Mouse (Mus musculus) 3T3-L1 (cell line): Measurements from ENCODE around the gene Efcab6.
A peak's percentile ranks its signal among the peaks of the same experiment; 100 is the strongest.

ENCODE experiments used
- DNase-seq: peaks from one replicate; pipeline ENCODE4 v3.0.0-alpha.2; 2015; ENCODE audit warnings: low read depth, low spot score

Gene Efcab6

DNA sequence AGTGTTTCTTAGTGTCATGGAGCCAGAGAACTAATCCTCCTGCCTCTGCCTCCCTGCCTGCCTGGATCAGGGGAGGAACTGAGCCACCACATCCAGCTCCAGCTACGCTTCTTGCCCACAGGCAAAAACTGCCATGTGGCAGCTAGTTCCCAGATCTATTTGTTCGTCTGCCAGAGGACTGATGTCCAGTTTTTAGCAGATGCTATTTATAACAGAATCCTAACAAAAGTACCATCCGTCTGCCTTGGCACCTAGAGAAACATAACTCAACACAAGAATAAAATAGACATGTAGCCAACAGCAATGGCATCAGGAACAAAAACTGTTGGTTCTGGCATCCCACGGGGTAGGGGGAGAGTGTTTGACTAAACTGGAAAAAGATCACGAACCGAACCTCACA, 6.3 kb downstream of the Efcab6 start:
- no peak for DNase-seq

DNA sequence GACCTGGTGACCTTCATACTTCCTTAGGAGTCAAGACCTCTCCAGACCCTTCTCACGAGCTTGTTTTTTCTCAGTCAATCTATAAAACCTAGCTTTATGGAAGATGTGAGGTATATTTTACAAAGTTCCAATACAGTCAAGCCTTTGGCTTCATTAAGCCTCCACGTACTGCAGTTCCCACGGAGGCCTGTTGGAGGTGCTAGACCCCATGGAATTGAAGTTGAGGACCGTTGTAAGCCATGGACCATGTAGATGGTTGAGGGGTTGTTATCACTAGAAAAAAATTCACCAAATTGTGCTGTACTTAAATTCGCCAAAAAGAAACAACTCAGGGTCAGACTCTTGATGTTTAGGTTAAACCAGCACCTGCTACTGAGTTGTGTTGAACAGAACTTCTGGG, 9.1 kb downstream of the Efcab6 start:
- DNase-seq, result no peak

DNA sequence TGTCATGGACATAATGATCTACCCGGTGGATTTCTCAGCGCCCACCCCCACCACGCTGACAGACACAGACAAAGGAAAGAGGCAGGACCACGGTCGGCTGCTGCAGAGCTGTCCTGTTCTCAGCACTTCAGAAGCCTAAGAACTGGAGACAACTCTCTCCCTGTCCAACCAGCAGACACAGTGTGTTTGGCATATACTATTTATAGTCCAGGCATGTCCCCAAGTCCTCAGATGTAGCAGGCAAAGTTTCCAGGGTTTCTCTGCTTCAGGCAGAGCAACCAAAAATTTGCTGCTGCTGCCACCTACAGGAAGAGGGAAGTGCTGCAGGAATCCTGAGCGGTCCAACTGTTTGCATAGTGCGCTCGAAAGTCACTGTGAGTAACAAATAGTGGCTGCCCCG, 11.3 kb downstream of the Efcab6 start:
- DNase-seq, result peak; percentile 70

DNA sequence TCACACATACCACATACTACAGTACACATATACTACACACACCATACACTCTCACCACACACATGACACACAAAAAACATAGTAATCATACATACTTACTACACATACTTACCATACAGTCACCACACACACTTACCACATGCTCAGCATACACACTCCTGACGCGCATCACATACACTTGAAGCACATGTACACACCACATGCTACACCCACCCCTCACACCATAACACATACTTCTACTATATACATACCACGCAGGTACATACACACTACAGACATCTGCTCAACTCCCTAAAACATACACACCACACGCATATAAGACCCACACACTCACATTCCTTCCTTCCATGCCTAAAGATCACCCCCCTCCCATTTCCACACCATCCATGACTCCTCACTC, 11.9 kb downstream of the Efcab6 start:
- DNase-seq, result no peak

DNA sequence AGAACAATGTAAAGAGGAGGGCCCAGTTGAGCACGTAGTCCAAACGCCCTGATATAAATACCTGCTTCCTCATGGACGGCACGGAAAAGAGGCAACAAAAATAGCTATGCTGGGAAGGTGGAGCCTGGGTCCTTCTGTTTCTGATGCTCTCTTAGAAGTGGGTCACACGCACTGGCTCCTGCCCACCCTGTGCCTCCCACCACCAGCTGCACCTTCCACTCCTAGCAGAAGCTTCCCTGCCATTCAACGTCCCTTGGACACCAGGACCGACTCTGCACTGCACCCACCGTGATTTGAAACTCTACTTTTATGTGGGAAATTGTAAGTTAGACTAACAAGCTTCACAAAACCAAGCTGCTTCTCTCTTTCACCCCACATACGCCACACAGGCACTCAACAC, 12.8 kb downstream of the Efcab6 start:
- no peak for DNase-seq

DNA sequence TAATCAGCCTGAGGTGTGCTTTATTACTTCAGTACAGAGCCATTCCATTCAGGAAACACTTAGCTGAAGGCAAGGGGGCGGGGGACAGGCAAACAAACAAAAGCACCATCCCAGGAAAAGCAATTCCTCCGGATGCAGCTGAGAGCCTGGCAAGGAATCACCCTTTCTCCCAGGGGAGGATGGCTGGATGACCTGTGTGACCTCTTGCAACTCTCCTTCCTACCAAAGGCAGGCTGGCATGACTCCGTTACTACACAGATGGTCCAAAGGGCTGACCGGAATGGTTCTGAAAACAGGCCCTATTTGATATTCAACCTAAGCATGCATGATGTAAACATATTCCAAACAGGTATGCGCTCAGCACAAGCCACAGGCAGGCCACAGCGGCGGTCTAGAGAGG, 15.6 kb downstream of the Efcab6 start:
- DNase-seq, result no peak

DNA sequence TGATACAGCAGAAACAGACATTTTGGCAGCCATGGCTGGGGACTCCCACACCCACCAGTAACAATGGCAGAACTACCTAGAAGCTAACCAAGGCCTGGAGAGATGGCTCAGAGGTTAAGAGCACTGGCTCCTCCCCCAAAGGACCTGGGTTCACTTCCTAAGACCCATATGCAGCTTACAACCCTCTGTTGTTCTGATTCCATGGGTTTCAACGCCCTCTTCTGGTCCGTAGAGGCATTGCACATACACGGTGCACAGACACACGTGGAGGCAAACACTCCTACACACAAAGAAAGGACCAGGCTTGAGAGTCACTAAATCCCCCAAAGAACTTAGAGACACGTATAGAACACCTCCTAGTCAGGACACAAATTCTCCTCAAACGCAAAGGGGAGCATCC, 19.6 kb downstream of the Efcab6 start:
- no peak for DNase-seq

DNA sequence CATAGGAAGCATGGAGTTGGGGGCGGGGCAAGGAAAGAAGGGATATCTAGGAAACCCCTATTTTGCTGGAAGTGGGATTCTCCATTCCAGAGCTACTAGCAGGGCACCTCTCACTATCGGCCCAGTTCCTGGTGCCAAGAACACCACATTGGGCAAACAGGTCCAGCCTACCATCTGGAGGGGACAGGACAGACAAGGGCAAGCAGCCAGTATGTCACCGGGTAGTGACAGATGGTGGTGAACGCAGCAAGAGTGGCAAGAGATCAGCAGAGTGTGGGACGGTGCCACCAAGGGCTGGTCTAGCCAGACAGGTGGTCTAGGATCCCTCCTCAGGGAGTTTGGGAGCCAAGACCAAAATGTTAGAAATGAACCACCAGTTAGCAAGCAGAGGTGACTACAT, 28.1 kb downstream of the Efcab6 start:
- DNase-seq, result no peak

DNA sequence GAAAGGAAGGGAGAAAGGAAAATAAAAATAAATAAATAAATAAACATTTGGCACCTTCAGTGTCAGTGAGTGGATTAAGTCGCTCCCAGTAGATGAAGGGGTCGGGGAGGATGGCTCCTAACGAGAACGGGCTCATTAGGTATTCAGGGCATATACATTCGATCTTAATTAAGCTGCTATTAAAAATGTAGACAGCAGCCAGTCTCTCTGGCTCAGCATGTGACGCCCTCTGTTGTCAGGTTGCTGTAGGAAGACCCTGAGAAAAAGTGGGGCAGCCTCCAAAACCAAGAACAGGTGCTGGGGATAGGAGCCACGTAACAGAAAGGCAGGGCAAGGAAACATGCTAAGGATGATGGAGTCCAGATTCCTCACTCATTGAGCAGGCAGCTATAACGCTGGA, 39.5 kb downstream of the Efcab6 start:
- DNase-seq, result no peak

DNA sequence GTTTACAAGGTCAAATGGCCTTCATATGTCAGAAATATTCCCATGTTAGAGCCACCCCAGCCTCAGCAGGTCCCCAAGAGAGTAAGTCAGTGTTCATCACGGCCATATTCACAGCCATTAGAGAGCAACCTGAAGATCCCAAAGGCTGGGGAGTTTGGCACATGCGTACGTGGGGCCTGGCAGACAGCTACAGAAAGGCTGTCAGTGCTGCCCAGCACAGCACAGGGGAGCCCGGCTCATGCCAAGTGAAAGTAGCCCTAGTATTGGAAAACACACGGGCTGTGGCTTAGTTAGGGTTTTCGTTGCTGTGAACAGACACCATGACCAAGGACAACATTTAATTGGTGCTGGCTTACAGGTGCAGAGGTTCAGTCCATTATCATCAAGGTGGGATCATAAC, 40.3 kb downstream of the Efcab6 start:
- no peak for DNase-seq

DNA sequence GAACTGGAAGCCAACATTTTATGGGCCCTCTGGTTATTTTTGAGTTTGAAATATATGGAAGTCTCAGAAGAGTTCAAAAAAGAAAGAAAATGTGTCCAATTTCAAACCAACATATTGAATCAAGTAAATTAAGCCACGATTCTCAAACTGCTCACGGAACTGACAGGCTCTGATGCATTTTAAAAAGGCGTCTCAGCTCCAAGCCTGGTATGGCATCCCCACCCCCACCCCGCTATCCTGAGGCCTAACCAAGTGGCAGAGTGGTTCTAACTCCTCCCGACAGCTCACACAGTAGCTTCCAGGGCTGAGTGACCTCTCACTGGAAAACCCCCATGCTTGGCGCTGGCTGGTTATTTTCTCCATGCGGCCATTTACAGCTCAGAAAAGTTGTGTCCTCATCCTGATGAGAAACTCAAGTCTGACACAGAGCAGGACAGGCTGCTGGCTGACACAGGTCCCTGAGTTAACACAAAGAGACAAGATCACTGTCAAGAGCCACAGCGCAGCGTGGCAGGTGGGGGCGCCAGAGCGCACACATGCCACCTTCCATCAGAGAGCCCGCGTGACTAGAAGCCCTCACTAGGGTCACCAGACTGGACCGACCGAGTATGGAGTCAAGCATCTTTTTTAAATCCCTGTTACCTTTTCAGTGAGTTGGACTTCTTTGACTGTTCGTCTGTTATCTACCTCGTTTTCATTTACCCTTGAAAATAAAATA, 55.7 kb downstream of the Efcab6 start:
- DNase-seq, result no peak

DNA sequence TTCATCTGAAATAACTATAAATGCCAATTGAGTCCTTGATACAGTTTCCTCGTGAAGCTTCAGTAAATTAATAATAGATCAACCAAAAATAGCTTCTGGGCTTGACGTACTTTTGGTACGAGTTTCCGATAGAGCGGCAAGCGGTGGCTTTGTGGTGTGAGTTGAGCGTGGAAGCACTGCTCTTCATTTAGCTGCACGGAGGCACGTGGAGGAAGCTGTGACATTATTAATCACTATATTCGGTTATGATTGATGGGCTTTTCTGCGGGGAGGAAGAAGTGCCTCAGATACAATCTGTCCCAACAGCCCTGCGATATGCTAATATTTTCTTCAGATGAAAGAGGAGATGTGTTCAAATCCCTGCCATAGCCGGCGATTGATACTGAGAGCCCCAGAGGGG, 60.9 kb downstream of the Efcab6 start:
- DNase-seq, result no peak

DNA sequence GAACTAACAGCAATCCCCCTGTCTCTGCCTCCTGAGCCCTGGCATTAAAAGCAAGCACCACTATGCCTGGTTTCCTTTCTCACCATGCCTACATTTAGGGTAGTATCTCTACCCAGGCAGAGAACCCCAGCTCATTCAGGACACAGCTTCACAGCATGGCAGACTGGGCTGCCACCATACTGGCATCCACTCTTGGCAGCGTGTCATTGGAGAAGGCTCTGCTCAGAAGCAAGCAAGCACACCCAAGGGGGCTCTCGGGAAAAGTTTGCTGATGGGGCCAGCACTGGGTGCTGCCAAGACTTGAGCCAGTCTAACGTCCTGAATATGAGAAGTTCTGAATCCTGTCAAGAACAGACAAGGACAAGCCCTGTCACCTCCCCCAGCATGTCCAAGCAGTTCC, 66.1 kb downstream of the Efcab6 start:
- DNase-seq, result no peak

DNA sequence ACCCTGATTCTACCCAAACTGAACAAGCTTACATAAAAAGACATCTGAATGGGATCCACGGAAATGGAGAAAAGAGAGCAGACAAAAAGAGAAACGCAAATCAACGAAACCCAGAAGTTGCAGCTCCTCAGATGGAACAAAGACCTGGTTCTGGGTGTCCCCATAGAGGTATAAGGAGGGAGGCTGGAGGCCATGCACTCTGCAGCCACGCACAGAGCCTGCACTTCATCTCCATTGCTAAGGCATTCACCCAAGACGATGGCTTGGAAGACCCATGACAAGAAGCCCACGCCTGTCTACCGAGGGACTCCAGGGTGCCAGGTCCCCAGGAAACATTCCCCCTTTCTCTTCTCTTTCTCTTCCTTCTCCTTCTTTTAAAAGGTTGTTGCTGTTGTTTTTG, 66.6 kb downstream of the Efcab6 start:
- no peak for DNase-seq

DNA sequence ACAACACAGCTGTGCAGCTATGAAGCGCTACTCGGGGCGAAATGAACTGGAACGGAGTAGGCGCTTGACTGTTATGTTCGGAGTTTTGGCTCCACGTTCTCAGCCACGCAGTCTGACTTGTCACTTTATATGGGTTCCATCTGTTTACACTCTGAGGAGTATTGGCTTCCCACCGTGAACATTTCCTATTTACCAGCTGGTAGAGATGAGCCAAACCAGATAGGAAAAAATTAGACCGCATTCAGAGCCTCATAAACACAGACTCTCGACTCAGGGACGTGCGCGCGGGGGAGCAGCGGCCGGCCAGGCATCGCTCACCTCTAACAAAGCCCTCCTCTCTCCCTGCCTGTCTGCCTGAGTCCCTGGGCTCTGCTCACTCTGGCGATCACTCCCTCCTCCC, 67.1 kb downstream of the Efcab6 start:
- no peak for DNase-seq

DNA sequence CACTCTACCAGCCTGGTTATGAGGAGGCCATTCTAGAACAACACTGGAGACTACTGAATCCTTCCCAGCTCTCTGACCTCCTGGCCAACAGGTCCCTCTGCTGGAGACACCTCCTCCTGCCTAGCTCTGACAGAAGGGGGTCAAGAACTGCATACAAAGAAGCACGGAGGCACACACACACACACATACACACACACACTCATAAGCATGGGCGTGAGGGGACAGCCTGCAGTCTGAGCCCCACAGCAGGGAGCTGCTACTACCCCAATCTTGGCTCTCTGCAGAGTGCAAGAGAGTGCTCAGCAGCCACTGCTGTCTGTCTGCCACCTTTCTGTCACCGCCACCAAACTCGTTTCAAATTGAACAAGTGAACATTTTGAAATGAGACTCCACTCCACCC, 67.6 kb downstream of the Efcab6 start:
- no peak for DNase-seq

DNA sequence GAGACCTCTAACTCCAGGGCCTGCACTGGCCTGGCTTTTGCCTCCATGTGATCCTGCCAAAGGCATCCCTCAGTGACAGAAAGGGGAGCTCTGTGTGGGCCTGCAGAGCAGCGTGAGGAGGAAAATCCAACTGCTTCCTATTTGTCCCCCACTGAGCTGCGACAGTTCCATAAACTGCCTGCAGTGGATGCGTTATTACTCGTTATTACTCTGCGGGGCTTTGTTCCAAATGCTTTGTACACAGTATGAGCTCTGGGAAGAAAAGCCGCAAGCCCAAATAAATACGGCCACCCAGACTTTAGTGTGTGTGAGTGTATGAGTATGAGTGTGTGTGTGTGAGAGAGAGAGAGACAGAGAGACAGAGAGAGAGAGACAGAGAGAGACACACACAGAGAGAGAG, 68.3 kb downstream of the Efcab6 start:
- DNase-seq, result no peak

DNA sequence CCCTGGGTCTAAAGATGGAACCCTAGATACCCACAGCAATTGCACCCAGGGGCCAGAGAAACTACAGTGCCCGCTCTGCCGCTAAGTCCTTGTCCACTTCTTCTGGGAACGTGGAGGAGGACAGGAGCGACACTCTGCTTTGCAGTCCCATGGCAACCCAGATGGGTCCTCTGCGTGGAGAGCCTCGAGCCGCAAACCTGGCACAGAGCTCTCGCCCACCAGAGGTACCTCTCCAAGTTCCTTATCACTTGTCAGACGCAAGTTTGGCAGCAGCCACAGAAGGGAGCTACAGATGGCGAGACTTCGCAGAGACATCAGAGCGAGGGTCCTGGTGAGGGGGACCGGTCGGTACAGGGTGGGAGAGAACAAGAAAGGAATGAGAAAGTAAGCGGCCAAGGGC, 73.0 kb downstream of the Efcab6 start:
- no peak for DNase-seq

DNA sequence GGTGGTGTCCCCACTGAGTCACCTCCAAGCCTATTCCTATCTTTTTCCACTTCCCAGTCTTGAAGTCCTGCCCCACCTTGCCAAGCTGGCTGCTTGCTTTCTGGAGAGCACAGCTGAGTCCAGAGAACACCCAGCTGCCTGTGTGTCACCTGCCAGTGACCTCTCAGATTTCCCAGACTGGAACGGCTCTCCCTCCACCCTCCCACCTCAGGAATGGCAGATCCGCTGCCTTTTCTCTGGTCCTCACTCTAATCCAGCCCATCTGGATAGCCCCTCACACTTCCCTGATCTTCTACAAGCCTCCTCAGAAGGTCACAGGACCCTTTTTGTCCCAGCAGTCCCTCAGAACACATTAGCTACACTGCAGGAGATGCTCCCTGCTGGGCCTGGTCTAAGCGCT, 73.7 kb downstream of the Efcab6 start:
- DNase-seq, result no peak

DNA sequence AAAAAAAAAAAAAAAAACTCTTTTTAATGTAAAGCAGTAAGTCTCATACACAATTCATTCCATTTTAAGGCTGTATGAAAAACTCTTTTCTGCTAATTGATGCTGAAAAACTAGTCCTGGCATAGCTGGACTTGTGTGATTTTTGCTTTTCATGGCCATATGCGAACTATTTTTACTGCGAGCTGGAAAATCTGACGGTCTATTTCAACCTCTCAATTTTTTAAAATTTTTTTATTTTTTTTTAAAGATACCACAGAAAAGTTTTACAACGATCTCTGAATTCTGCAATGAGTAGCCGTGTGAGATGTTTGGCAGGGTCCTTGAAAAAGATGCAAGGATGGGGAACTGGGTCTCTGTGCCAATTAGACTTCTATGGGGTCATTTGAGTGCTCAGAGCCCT, 75.9 kb downstream of the Efcab6 start:
- DNase-seq, result no peak

DNA sequence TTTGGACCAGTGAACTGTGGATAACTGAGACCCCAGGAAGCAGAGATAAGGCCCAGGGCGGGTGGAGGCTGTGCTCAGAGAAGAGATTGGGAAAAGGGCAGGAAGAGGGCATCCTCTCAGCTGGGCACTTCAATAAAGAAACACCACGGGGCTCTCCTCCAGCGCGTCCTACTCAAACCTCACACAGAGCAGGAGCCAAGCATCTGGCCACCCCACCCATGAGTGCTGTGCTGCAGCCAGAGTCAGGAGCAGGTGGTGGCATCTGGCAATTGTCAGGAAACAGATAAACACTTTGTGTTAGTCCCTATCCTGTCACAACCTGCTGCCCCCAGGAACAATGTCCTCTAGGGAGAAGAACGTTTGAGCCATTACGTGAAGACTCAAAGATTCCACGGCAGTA, 77.1 kb downstream of the Efcab6 start:
- no peak for DNase-seq

DNA sequence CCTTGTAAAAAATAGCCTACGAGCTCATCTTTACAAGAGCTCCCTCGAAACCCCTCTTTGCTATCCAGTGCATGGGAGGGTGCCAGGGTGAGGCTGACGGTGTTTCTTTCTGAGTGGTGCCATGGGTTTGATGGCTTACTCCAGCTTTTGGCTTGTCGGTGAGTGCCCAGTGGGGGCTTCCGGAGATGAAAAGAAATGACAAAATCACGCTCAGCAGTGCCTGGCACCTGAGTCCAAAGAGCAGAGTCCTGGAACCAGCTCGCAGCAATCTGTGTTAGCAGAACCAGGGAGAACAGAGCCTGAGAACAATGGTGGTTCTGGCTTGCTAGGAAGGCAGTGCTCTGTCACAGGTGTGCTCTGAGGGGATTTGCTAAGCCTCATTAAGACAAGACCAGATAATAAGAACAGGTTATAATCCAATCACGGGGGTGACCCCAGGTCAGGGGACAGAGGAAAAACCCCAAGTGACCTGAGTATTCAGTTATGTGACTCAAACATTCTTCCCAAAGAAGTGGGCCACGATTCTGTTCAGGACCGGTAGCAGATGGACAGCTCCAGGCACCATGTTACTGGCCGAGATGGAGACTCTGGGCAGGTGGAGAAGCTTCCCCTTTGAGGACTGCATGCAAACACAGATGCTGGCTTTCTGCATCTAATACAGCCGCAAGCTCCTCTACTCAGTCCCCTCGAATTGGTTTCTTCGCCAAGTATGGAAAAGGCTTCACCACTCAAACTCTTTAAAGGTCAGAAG, 82.8 kb downstream of the Efcab6 start:
- no peak for DNase-seq

DNA sequence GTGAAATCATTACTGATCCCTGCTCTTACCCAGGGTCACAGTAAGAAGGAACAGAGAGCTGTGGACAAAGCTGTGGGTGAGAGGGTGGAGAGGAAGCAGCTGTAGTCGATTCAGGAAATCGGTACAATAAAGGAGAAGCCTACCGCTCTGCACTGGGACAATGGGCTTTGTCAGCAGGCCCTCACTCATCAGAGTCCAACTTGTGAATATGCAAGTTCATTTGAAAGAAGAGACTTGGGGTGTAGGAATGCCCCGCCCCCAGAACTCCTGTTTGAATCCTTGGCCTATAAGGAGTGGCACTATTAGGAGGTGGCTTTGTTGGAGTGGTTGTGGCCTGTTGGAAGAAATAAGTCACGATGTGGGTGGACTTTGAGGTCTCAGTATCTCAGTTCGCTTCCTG, 86.3 kb downstream of the Efcab6 start:
- DNase-seq, result no peak

DNA sequence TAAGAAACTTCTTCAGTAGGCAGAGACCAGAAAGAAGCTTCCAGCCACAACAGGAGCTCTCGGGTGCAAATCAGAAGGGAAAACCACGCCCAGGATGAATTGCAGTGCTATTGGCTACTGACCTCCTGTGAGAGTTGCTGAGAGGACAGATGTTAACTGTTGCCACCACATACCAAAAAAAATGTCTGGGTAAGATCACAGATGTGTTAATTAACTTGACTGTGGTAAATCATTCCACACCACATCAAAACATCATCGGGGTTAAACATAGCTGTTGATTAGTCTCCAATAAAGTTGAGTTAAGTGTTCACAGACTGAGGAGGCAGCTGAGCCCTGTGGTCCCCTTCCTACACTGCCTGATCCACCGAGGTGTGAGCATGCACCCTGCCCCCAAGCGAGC, 88.1 kb downstream of the Efcab6 start:
- no peak for DNase-seq
